Mouse (Mus musculus) frontal cortex, adult (tissue): ENCODE measurements around the gene Catsperd.
"Not testable (repeated sequence)": the region's sequence is repeated elsewhere in the genome, so short reads cannot be mapped to it uniquely, and the experiment has no call there.

Experiments
- ATAC-seq: cut with Nextera tagmentation; 2 replicates; pipeline ENCODE4 v1.9.2; 2017; ENCODE audit warnings: mild to moderate bottlenecking, moderate library complexity, mixed read lengths; ENCODE audit not compliant: low TSS enrichment

Gene Catsperd

DNA sequence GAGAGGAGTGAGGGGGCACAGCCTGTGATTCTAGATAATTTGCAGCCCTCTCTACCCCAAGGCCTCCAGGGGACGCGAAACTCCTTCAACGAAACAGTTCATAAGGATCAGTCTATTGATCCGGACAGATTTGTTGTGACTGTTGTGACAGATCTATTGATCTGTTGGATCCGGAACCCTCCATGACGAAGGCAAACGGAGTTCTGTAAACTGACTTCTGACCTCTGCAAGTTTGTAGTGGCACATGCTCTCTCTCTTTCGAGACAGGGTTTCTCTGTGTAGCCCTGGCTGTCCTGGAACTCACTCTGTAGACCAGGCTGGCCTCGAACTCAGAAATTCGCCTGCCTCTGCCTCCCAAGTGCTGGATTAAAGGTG lies 15.4 kb upstream of the Catsperd start:
- ATAC-seq, result not testable (repeated sequence)

DNA sequence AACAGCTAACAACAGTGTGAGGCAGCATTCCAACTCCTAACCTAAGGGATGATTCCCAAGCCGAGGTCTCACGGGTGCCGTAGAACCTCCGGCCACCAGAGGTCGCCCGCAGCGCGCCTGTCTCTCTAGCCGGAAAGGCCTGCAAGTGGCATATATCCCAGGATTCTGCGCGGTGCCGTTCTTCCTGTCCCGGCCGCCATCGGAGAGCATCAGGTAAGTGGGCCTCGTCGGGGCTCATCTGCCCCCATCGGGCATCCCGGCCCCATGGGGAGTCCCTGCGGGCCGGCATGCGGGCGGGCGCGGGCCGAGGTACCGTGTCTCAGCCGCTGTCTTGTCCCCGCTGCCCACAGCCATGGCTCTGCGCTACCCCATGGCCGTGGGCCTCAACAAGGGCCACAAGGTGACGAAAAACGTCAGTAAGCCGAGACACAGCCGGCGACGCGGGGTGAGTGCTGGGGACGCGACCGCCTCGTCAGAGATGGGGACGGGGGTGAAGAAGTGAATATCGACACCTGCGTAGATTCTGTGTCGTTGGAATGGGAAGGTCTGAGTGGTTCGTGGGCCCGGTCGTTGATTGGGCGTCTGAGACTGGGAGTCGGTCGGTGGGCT lies 14.6 kb upstream of the Catsperd start, which contains the start of gene Rpl36:
TSS of gene Rpl36 (plus strand) at position 181 of the 609 bp plus-strand sequence.
- peak; percentile 45 for ATAC-seq

DNA sequence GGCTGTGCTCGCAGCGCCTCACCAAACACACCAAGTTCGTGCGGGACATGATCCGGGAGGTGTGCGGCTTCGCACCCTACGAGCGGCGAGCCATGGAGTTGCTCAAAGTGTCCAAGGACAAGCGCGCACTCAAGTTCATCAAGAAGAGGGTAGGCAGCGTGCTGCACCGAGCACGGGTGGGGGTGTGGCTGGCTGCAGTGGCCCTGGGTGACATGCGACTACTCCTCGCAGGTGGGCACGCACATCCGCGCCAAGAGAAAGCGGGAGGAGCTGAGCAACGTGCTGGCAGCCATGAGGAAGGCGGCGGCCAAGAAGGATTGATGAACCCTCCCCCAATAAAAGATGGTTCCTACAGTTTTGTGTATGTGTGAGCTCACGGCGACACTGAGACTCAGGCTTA lies 14.1 kb upstream of the Catsperd start:
- not testable (repeated sequence) for ATAC-seq

DNA sequence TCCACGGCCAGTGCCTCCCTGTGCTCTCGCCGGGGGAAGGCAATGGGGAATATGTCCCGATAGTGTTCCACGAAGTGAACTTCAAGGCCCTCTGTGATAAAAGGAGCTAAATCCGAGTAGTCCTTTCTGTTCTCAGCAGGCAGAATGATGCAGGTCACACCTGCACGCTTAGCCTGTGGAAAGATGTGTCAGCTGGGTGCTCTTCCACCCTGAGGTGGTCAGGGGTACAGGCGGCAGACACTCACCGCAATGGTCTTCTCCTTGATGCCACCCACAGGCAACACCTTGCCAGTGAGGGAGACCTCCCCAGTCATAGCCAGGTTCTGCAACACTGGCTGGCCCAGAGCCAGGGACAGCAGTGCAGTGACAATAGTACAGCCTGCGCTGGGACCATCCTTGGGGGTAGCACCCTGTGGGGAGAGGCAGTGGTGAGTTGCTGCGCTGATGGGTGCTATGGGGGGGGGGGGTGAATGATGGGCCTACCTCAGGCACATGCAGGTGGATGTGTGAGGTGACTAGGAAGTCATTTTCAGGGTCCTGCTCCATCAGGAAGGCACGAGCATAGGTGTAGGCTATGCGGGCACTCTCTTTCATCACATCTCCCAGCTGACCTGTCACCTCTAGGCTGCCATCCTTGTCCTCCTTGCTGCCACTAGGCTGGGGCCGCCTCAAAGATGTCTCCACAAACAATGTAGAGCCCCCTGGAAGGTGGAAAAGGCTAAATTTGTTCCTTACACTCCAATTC lies 13.4 kb upstream of the Catsperd start:
- no peak for ATAC-seq

DNA sequence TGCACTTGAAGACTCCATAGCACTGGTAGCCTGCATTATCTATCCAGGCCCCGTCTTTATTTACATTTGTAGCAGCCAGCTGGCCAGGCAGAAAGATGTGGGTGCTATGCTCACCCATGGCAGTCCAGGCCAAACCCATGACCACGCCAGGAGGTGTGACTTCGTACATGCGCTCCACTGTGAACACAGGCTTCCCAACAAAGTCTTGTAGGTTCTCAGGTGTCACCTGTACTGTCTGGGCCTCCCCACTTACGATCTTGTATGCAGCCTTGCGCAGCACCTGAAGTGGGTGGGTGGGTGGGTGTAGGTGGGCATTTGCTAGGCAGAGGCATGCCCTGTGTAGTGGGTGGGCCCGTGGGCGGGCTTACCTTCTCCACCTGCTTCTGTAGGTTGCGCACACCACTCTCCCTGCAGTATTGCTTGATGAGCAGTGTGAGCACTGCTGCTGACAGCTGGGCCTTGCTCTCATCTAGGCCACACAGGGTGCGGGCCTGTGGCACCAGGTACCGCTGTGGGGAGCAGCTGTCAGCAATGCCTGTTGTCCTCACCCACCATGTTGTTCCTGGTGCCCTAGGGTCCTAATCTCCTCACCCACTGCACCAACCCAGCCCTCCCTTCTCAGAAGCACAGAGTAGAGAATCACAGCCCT lies 12.7 kb upstream of the Catsperd start:
- ATAC-seq, result no peak

DNA sequence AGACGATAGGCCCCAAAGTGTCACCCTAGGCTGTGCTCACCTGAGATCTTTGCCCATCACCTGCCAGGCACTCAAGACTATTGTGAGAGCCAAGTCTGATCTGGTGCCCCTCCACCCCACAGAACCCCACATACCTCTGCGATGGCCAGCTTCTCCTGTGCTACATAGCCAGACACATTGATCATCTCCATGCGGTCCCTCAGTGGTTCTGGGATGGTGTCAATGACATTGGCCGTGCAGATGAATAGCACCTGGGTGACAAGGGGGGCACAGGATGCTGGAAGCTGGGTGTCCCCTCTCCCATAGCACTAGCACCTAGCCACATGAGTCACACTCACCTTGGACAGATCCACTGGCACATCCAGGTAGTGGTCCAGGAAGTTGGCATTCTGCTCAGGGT lies 12.2 kb upstream of the Catsperd start:
- ATAC-seq, result no peak

DNA sequence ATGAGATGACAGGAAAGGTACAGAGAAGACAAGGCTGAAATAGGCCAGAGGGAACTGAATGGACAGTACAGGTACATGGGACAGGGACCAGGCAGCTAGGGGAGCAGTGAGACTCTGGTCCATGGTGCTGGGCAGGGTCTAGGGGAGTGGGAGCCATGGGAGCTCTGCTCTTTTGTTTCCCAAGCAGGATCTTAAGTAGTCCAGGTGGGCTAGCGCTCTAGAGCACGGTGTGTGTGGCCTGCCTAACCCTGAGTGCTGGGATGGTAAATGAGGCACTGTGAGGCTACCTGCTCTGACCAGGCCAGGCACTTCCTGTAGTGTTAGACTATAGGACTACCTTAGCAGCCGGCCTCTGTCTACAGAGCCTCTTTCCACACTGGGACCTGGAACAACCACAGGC lies 11.2 kb upstream of the Catsperd start:
- ATAC-seq, result no peak

DNA sequence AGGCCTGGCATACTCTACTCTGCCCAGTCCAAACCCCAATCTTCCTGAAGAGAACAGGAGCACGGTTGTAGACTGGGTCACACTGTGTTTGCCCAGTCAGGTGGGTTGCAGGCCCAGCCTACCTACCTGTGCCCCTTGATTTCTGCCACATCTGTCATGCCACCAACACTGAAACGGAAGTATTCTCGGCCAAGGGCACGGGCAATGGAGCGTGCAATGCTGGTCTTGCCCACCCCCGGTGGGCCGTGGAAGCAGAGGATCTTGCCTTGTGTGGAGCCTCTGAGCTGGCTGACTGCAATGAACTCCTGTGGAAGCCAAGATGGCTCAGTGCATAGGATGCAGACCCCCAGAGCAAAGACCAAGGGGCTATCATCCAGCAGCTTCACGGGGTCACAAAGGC lies 10.3 kb upstream of the Catsperd start:
- ATAC-seq, result no peak

DNA sequence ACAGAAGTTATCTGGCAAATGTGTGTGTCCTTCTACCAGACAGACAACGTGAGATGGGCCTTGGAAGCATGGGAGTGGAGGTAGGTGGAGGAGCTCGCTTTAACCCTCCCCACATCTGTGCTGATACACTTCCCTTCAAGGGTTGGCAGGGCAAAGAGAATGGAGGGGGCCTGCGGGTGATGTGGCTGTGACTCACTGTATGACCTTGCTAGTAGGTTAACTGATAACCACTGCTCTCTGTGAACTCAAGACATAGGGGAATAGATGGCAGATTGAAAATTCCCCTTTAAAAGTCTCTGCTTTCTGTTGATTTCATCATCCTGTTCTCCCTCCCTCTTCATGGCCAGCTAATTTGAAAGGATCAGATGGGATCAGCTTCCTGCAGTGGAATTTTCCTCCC lies 2.4 kb upstream of the Catsperd start:
- no peak for ATAC-seq

DNA sequence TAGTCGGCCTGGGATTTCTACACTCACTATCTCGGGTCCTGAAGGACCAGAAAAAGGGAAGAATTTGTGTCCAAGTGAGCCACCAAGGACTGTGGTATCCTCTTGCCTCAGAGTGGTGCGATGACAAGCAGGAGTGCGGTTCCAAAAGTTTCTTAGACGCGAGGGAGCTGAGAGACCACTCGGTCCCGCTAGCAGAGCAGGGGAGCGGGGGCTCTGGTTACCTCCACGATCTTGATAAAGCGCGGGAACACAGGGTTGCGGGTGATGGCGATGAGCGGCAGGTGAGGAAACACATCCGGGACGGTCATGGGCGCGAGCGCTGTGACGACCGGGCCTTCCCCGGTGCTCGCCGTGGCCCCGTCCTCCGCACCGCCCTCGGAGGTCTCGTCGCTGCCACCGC lies 1.7 kb upstream of the Catsperd start:
- 0 out of 2 replicates have a peak, but pooled peaks have one; percentile 1 for ATAC-seq

DNA sequence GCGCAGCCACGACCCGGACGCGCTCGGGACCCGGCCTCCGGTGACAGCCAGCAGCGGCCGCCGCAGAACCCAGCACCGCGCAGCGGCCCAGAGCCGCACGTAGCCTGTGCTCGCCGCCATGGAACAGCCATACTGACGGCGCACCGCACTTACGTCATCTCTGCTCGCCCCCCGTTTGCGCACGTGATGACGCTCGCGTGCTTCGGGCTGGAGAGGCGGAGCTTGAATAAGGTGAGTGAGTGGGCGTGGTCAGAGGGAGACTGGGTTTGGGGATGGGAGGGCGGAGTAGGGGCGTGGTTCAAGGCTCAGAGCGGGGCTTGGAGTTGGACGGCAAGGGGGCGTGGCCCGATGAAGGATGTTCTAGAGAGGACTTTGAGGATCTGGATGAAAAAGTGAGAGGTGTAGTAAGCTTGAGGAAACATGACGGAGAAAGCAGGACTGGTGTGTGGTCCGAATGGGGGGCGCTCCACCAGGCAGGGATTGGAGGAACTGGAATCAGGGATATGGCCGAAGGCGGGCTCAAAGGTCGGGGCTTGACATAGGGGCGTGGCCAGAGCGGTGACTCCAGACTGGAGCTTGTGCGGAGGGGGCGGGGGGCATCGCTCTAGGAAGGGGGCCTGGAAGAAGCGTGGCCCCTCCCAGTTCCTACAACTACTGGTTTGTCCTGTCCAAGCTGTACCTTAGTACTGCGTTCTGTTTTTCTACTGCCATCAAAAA lies 1.0 kb upstream of the Catsperd start, which contains the start of gene Lonp1:
TSS of gene Lonp1 (minus strand) at position 134 of the 717 bp plus-strand sequence.
- ATAC-seq, result peak; percentile 91

DNA sequence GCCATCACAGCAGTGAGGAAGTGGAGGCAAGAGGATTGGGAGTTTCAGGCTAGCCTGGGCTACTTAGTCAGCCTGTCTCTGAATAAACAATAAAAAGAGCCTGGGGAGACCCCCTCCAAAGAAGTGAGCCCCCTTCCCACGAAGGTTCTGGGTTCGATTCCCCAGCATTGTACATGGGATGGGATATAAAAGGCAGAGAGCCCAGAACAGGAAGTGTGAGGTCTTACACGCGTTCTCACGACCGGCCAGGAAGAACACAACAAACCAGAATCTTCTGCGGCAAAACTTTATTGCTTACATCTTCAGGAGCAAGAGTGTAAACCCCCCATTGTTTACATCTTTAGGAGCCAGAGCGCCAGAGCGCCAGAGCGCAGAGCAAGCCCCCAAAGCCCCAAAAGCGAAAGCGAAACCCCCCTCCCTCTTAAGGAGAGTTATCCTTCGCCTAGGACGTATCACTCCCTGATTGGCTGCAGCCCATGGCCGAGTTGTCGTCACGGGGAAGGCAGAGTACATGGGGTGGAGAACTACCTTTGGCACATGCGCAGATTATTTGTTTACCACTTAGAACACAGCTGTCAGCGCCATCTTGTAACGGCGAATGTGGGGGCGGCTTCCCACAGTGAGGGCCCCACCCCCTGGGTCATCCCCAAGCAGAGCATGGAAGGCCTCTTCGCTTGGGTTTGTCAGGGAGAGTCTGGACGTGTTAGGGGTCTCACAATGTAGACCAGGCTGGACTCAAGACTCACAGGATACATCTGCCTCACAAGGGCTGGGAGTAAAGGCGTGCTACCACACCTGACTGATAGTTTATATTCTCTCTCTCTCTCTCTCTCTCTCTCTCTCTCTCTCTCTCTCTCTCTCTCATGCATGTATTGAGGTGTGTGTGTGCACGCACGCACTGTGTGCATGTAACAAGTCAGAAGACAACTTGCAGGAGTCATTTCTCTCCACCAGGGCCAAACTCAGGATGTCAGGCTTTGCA lies 2.1 kb downstream of the Catsperd start:
- not testable (repeated sequence) for ATAC-seq

DNA sequence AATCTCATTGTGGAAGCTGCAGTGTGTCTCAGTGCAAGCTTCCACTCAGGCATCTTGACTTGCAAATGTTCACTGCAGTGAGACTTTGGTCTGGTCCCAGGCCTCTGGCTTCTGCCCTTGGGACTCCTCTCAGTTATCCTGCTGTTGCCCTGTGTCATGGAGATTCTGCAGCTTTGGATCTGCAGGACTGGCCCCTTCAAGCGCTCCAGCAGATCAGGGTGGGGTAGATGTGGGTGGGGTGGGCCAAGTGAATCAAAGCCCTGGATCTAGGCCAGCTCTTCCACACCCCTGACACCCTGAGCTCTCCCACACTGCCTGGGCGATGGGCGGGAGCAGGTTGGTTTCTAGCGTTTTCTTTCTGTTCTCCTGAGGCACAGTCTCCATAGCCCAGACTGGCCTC lies 3.9 kb downstream of the Catsperd start:
- no peak for ATAC-seq

DNA sequence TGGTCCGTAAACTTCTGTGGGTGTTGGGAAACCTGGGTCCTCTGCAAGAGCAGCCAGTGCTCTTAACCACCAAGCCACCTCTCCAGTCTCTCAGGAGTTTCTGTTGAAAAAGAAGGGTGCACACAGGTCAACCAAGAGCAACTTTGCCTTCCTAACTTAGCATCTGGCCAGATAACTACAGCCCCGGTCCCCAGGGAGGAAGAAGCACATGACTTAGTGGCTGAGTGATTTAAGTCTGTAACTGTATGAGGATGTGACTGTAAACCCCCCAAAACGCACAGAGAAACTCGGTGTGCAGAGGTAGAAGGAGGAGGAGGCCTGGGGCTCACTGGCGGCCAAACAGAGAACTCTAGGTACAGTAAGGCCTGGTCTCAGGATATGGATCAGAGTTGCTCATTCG lies 6.1 kb downstream of the Catsperd start:
- ATAC-seq, result no peak

DNA sequence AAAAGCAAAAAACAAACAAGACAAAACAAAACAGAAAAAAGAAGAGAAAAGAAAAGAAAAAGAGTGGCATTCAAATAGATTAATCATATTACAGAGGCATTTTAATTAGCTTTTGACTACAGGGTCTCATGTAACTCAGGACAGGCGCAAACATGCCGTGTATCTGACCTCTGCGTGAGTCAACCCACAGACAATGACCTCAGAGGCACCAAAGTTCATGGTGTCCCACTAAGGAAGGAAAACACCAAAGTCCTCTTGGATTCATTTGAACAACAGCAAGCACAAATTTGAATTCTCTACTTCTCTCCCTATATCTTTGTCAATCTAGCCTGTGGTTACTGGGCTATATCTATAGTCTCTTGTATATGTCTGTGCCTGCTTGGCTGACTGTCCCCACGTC lies 15.3 kb downstream of the Catsperd start:
- ATAC-seq, result no peak

DNA sequence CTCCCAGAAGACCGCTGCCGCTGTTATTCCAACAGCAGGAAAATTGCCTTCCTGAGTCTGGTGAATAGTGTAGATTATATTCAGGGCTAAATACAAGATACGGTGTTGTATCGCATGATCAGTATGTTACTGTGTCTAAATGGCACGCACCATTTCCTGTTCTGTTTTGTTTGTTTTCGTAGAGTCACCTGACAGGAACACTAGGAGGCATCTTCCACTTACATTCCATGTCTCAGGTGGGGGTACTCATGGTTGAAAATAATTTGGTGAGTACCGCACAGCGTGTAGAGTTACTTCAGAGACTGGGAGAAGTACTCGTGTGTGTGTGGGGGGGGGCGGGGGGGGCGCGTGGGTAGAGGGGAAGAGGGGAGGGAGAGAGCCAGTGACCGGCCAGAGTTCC lies 19.6 kb downstream of the Catsperd start:
- no peak for ATAC-seq

DNA sequence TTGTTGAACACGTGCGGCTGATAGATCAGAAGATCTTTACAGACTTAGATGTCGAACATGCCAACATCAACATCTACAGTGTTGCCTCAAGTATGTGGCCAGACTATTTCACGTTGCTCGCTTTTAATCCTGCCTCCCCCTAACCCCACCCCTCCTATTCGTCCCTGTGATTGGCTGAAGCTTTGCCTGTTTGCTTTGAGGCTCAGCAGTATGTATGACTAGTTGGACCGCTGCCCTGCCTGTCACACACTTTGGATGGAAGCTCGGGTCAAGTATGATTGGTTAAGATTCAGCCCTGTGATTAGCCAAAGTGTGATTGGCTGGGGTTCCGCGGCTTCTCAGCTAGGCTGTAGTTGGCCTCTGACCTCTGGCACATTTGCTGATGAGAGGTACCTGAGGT lies 23.9 kb downstream of the Catsperd start:
- no peak for ATAC-seq

DNA sequence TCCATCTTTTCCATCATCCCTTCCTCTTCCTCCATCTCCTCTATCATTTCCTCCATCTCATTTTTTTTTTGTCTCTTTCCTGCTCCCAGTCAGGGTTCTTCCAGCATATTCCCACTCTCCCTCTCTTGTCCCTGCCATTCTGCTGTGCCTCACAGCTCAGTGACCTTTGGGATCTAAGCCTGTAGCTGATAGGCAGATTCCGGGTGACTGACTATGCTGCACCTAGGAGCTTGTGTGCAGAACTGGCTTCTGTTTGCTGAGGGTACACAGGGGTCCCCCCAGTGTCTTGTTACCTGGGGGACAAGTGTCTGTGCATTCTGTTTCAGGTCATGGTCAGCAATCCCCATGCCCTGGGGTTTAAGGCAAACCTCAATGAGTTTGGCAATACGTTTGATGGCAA lies 26.8 kb downstream of the Catsperd start:
- ATAC-seq, result no peak

DNA sequence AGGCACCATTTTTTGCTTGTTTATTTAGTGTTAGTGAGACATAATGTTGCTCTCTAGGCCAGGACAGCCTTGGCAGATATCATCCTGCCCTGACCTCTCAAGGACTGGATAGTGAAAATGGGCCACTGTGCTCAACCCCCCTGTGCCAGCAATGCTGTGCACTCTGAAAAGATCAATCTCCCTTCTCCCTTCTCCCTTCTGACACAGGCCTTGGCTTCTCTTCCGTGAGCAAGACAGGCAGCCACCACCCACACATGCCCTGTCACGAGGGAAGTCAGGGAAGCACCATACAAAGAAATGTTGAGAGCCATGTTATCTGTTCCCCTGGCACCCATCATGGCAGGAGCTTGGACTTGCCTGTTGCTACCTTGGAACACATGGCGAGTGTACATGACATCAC lies 27.4 kb downstream of the Catsperd start:
- no peak for ATAC-seq

DNA sequence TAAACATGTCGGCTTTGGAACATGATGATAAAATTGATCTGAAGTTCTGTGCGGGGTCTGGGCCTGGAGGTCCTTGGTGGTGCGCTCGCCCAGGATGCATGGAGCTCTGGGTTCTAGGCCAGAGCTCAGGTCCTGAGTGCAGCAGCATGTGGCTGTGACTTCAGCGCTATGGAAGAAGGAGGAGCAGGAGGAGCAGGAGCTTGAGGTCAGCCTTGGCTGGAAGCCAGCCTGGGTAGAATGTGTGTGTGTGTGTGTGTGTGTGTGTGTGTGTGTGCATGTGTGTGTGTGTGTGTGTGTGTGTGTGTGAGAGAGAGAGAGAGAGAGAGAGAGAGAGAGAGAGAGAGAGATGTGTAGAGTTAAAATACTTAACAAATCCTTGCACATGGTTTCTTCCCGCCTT lies 28.2 kb downstream of the Catsperd start:
- no peak for ATAC-seq

DNA sequence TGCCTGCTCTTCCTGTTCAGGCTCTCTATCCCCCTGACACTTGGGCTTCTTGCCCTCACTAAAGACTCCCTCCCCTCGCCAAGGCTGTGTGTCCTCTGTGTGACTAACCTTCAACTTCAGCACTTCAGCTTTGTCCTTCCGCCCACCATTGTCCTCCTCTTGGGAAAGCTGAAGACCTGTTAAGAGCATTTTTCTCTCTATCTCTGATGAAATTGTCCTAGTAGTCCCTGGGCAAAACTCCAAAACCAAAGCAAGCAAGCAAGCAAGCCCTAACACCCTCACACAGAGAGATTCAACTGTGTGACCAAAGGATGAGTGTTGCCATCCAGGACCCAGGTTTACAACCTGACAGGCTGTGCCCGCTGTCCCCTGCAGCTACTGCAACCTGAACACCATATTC lies 35.7 kb downstream of the Catsperd start:
- no peak for ATAC-seq
